Mouse (Mus musculus) ovary, adult 18-20 months (tissue): Measurements from ENCODE around the gene Rerg.

ENCODE experiments used
- DNase-seq: peaks from one replicate; pipeline ENCODE4 v3.0.0; 2022; ENCODE audit warnings: low spot score, mixed read lengths

The Rerg gene

DNA sequence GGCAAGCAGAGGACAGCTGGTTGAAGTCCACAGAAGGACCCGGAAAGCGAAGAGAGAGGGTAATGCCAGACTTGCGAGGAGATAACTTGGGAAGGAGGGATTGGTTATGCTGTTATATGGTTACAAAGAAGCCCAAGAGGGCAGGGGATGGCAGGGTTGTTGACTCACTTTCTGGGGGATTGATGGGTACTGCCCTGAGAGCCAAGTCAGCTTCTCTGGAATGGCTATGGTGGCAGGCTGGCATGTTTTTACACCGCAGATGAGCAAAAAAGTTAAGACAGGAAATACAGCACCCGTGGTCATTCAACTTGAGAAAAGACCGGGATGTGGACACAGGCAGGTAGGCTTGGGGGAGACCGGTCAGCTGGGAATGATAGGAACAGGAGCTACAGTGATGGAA, 7.8 kb downstream of the Rerg start:
- DNase-seq, result no peak

DNA sequence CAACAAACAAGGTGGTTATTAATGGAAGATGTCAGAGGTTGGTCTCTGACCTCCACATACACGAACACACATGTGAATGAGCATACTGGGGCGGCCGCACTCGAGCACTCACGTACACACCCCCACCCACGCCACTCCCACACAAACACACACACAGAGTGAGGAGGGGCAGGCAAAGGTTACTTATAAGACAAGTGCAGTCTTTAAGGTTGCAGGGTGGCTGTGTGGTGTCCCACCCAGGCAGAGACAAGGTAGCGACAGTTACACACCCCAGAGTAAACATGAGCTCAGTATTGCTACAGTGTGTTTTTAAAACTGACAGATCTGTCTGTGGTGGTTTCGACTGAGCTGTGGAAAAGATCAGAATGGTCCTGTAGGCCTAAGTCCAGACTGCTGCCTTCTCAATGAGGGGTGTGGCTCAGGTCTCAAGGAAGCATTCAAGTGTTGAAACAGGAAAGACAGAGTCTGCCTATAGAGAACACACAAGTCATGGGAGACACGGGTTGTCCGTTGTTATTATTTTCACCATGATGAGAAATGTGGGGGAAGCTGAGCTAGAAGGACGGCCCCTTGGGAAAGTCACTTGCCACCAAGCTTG, 8.7 kb downstream of the Rerg start:
- DNase-seq, result no peak

DNA sequence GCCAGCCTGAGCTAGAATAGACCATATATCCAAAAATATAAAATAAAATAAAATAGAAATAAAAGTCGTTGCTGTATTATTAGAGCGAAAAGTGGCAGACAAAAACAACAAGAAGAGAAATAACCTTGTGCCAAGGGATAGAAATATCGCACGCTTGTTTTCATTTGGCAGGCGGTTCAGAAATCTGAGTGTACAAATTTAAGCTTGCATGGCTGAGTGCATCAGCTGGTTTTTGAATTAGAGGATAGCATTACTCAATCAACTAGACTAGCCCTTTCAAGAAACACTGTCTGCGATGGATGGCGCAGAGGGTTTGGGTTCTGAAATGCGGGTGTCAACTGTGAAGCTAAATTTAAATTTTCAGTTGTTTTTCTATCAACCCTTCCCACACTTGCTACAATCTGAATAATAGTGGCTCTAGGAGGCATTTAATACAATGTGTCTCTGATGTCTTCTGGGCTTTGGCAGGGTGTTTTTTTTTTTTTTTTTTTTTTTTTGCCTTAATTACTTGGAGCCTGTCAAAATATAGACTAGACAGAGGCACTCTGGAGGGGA, 10.8 kb downstream of the Rerg start:
- no peak for DNase-seq

DNA sequence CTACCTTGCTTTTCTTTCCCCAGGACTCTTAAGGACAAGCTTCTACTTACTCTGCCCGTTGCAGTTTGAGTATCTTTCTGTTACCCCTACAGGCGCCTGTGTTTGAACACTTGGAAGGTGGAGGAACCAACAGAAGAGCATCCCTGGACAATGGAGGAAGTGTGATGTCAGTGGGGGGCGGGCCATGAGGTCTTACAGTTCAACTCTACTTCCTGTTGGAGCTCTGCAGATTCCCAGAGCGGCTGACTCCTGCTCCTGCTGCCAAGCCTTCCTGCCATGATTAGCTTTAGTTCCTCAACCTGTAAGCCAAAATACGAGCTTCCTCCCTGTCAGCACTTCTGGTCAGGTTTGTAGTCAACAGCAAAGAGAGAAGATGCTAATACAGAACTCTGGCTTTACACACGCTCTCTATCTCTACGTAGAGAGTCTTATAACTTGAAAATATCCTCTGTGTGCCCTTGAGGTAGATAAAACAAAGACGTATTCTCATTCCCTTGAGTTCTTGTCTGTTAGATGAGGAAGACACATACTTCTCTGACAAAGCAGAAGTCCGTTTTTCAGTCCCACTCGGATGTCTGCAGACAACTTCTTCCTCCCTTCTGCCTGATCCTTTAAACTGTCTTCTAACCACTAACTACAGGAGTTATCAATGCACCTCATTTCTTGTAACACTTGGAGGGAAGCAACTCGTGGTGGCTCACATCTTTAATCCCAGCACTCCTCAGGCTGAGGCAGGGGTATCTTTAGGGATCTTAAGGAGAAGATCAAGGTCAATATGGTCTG, 13.7 kb downstream of the Rerg start:
- DNase-seq, result no peak

DNA sequence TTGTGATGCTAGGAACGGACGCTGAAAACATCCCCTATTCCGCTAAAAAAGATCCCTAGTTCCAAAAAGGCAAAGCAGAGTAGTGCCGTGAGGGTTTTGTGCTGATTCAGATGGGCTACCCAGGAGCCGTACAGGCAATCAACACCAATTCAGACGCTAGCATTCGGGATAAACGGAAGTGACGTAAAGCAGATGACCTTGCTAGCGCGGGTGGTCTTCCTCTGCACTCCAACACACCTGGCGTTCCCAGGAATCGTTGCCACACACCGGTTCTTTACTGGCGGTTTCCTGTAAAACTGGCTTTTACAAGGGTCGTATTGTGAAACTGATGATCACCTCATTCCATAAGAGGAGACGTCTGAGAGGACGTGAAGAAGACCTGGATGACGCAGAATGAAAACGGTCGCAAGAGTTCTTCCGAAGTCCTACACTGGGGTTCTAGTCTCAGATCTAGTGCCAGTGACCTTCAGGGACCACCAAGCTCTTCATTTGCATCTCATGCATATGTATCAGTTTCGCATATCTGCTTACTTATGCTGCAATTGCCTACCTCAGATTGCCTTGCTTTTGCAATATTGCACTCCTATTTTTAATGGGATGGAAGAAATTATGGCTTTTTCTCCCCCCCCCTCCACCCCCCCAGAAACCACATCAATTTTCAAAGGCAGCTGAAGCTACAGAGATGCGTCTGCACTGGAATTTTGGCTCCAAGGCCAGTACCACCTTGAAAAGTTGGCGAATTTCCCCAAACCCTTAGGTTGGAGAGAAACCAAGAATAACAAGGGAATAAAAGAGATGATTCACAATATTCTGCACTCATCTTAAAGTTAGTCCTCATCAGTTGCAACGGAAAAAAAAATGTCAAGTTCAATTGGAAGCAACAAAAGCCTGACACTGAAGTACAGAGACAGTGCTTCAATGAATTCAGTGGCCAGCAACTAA, 14.8 kb downstream of the Rerg start:
- peak; percentile 73 for DNase-seq

DNA sequence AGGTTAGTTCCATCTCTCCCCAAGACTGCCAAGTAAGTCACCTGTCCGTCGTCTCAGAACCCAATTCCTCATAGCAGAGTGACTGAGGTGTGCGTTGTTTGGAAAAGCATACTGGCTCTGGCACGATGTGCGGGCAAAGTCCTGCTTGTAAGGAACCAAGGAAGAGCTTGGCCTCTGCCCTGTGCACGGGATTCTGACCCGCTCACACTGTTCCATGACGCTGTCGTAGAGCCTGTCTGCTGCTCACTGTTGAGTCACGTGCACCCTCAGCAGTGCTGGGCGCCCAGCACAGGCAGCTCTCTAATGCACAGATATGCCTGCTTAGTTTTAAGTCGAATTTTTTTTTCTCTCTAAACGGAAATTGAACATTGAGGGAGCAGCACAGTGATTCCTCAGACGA, 17.3 kb downstream of the Rerg start:
- DNase-seq, result no peak

DNA sequence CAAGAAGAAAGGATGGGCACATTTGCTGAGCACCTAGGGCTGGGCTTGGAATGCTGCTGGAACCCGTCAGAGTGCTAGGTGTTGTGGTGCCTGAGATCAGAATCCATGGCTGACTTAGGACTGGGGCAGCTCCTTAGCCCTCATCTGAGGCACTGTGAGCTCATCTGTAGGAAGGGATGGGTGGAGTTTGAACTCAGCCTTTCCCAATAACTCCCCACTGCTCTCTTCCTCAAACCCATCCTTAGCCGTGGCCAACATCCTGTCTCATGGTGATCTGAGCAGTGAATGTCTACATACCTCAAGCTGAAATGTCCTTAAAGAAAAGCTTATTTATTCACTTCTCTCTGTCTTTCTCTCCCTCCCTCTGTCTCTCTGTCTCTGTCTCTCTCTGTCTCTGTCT, 19.3 kb downstream of the Rerg start:
- DNase-seq, result no peak

DNA sequence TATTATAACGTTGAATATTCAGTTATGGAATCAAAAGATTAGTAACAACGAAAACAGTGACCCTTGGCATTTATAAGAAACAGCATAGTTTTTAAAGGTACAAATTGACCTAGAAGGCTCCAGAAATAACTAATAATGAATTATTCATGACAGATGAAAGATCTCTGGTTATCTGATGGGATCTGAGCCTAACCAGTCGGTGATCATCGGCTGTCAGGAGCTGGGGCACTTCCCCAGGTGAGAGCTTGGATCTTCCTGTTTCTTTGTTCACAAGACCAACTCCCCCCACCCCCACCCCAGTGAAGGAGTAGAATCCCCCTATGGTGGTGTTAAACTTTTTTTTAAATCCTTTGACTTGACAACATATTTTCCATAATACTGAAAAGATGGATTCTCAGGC, 20.5 kb downstream of the Rerg start:
- no peak for DNase-seq

DNA sequence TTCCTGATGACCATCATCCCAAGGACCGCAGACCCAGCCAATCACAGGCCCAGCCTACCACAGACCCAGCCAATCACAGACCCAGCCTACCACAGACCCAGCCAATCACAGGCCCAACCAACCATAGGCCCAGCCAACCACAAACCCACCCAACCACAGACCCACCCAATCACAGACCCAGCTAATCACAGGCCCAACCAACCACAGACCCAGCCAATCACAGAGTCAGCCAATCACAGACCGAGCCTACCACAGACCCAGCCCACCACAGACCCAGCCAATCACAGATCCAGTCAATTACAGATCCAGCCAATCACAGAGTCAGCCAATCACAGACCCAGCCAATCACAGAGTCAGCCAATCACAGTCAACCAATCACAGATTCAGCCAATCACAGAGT, 23.4 kb downstream of the Rerg start:
- DNase-seq, result no peak

DNA sequence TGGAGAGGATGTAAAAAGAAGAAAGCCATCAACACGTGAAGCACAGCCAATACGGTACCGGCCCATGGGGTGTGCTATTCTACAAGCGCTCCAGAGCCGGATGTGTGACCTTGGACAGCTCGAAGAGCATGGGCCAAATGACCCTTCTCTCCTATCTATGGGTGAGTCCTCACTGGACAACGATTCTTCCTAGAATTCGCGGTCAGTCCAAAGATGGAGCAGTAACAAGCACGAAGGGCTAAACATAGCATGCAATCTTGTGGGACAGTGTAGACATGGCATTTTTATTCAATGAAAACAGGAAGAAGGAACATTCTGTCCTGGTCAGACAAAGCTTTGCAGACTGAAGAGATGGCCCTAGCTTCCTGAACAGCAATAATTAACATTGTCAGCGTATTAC, 24.7 kb downstream of the Rerg start:
- no peak for DNase-seq

DNA sequence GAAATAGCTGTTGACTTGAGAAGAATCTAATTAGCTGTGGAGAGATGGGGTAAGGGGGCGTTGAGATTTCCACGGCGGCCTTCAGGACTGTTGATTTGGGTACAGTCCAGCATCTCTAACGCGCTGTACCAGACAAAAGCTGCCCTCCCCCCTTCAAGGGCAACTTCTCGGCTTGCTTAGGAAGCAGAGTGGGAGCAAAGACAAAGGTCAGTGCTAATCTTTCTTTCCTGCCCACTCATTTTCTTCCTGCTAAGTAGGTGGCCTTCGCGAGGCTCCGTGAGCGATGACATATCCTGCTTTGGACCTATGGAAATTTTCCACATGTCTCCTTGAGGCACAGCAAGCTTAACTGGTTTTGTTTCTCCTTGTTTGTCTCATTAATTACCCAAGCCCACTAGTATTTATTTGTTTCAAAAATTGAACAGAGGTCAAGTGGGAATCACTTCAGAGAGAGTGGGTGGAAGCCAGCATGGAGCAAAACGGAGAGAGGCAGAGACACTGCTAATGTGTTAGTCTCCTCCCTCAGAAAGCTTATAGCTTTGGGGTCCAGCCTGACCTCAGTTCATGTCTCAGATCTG, 25.2 kb downstream of the Rerg start:
- peak; percentile 88 for DNase-seq

DNA sequence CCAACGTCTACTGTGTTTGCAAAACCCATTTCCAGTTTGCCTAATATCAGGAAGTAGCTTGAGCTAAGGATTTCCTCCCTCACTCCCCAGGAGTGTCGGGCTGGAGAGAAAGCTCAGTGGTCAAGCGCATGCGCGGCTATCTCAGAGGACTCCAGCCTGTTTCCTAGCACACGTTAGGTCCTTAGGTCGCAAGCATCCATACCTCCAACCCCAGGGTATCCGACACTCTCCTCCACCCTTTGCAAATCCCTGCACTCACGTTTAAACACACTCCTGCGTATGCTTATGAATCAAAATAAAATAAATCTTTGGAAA, 25.8 kb downstream of the Rerg start:
- no peak for DNase-seq

DNA sequence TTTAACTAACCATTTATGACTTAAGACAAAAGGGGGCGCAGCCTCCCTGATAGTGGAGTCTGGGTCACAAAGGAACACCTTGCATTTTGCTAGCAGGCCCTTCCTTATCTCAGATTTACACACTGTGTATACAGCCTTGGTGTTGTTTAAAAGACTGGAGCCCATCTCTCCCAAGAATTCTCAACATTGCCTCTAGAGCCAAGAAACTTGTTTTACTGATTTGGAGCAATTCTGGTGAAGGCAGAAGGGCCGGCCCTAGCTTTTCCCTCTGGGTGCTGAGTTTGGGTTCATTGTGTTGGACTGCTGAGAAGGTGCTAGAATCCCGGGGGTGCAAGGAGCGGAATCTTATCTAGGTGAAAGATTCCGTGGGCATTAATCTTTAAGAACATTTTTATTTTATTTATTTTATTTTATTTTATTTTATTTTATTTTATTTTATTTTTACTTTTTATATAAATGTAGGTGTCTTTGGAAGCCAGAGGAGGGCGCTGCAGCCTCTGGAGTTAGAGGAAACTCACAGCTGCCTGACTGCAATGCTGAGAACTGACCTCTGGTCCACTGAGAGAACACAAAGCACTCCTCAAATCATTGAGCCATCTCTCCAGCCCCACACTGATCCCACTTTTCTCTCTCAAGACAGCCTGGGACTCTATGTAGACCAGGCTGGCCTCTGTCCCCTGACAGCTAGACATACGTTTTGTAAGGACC, 26.3 kb downstream of the Rerg start:
- no peak for DNase-seq

DNA sequence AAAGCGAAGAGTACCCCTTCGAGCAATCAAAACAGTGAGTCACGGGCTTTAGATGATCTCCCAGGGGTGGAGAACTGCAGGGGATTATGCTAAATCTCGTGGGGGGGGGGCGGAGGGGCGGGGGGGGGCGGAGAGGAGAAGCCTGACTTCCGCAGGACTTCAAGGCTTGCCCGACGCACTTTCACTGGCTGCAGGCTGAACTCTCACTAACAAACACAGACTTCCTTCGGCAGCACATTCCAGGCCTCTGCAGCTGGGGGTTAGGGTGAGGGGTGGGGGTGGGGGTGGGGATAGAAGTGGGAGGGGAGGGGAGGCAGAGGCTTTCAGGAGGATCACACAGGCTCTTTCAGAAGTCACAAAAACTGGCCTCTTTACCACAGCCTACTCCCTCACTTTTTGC, 27.5 kb downstream of the Rerg start:
- no peak for DNase-seq

DNA sequence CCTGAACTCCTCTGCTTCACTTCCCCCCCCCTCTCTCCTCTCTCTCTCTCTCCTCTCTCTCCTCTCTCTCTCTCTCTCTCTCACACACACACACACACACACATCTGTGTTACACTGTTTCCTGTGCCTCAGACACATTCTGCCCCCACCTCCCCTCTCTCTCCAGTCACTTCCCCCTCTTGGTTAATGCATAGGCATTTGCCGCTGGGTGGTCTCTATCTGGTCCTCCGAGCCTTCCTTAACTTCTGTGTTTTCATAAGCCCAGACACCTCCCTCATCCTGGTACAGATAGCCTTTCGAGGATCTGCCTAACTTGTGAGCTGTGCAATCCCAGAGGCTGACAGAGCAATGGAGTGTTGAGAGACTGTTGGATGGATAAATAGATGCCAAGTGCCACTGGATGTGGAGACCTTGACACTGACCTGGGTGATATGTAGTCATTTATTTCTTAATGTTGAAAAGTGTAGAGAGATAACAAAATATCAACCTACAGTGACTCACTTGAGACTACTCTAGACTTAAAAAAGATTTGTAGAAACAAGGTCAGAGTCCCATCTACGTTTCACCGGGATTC, 29.0 kb downstream of the Rerg start:
- no peak for DNase-seq

DNA sequence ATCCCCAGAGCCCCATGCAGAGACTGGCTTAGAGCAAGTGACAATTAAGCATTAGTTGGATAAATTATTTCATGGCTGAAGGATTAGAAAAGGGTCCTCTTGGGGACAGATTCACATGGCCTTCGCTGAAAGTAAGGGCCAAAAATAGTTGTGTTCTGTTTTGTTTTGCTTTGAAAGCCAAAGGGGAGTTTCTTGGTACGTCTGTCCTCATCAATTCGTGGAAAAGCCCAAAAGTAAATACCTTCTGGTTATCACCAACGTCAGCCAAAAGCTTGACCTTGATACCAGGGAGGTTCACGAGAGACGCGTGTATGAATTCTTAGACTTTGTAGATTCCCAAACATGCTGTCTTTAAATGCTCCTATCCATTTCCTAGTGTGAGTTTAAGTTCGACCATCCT, 31.5 kb downstream of the Rerg start:
- no peak for DNase-seq

DNA sequence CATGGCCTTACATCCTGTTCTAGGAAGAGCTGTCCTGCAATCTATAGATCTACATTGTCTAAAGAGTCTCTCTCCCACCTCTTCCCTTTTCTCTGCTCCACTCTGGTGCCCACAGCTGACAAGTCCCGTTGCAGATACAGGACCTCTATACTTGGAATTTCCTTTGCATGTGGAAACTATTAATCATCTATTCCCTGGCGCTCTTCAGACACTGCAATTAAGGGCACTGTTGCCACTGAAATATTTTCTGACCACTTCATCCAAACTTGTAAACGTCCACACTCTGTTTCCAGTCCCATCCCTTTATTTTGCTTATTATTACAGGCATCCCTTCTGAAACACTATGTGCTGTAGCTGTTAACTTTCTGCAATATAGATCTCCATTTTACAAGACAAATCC, 31.9 kb downstream of the Rerg start:
- no peak for DNase-seq

DNA sequence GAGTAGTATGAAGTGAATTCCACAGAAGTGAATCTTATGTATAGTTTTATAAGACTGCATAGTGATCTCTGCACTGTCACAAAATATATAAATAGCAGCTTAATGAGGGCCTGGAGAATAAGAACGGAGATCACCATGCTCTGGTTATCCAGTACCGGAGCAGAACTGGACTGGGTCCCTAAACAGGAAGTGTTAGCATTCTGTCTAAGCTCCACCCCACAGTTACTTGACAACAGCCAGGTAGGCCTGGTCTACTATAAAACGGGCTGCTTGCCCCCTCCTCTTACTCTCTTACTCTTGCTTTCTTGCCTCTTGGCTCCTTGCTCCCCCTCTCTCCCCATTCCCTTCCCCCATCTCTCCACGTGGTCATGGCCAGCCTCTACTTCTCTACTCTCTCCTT, 33.9 kb downstream of the Rerg start:
- DNase-seq, result no peak

DNA sequence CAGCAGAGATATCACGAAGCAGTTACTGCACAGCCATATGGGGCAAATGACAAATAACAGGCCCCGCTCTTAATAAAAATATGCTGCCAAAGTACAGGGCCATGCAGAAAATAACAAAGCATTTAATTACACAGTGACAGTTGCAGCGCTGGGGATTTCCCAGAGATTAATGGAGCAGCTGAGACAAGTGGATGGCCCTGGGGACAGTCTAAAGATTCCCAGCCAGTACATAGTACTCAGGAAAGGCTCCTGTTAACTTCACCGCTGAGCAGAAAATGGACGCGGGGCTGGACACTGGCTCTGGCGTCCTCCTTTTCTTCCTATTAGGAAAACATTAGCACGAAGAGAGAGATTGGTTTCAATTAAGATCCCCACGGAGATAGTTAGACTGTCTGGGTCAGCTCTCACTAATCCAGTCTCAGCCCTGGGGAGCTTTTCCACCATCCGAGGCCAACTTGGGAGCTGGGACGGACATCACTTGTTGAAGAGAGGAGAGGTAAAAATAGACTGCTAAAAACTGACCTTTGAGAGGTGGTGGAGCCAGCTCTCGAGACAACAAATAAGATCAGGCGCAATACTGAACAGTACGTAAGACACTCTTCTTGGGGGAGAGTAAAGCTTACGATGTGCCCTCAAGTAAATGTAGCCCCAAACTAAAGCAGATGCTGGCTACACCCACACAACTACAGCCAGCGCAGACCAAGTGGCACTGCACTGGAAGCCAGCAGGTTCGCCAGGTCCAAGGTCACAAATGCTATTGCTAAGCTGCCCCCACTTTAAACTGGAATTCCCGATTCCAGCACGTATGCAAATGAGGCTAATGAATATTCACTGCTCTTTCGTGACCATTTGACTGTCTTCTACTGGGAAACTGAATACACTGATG, 34.5 kb downstream of the Rerg start:
- no peak for DNase-seq

DNA sequence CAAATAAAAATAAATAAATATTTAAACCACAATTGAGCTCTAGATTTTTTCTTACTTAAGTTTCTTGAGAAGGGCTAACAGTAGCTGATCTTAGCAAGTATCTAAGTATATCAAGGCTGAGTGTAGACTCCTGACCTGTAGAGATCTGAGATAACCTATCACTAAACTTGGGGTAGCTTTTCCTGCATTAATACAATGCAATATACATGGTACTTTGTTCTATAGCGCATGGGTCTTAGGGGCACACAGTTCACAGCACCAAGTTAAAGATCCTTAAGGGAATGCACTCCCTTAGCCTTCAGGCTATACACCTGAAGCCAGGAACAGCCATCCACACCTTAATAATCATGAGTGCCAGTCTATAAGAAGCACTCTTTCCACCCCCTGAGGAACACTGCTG, 38.5 kb downstream of the Rerg start:
- DNase-seq, result no peak
